Mouse (Mus musculus) liver, embryonic 15.5 days (tissue): ENCODE measurements around the gene Krtap9-5. TPM values are rescaled to one million over a fixed set of nuclear protein-coding genes. Genes with fewer than 3 reads are reported as not detected.

ENCODE experiments used
- ATAC-seq: fragments of 200-750 bp; cut with Nextera tagmentation; 2 replicates; pipeline ENCODE4 v1.8.0; 2017; ENCODE audit warnings: moderate number of reproducible peaks, mild to moderate bottlenecking, moderate library complexity; ENCODE audit not compliant: insufficient read depth
- H3K27ac ChIP-seq: fragments of 300-500 bp; sonication (generic); replicated peaks from 2 replicates; pipeline ENCODE4 v1.5.1; 2015; ENCODE audit warnings: mild to moderate bottlenecking, inconsistent platforms
- H3K27me3 ChIP-seq: fragments of 300-500 bp; sonication (generic); 2 replicates; pipeline ENCODE4 v1.6.1; 2015; ENCODE audit warnings: mild to moderate bottlenecking, inconsistent platforms
- H3K36me3 ChIP-seq: fragments of 300-500 bp; sonication (generic); replicated peaks from 2 replicates; pipeline ENCODE4 v1.6.1; 2015; ENCODE audit warnings: moderate library complexity, mild to moderate bottlenecking, inconsistent platforms
- H3K4me1 ChIP-seq: fragments of 300-500 bp; sonication (generic); replicated peaks from 2 replicates; pipeline ENCODE4 v1.6.1; 2015; ENCODE audit warnings: inconsistent platforms
- H3K4me2 ChIP-seq: fragments of 300-500 bp; sonication (generic); 2 replicates; pipeline ENCODE4 v1.6.1; 2015; ENCODE audit warnings: moderate library complexity, mild to moderate bottlenecking, inconsistent platforms
- H3K4me3 ChIP-seq: fragments of 300-500 bp; sonication (generic); replicated peaks from 2 replicates; pipeline ENCODE4 v1.5.1; 2015; ENCODE audit warnings: mild to moderate bottlenecking, inconsistent platforms
- H3K9ac ChIP-seq: fragments of 300-500 bp; sonication (generic); 2 replicates; pipeline ENCODE4 v1.6.1; 2015; ENCODE audit warnings: moderate library complexity, mild to moderate bottlenecking, inconsistent platforms
- H3K9me3 ChIP-seq: fragments of 300-500 bp; sonication (generic); replicated peaks from 2 replicates; pipeline ENCODE4 v1.6.1; 2016; ENCODE audit warnings: inconsistent platforms
- WGBS: fragments of 180-500 bp; shearing (Covaris S2); methylation state at CpG from one replicate; pipeline ENCODE4 v1.1.7; 2015; ENCODE audit warnings: mixed read lengths; ENCODE audit not compliant: insufficient replicate concordance; 5-methylcytosine and 5-hydroxymethylcytosine counted together
- polyA plus RNA-seq: library from polyadenylated mRNA; unstranded; fragments of >200 nt; fragmentation: Nextera tagmentation; extraction: Ambion mirVana; gene quantifications from 2 replicates; pipeline ENCODE4 v1.2.1, GENCODE M21; 2015

Krtap9-5 gene
- polyA plus RNA-seq: not detected in 2 replicates

DNA sequence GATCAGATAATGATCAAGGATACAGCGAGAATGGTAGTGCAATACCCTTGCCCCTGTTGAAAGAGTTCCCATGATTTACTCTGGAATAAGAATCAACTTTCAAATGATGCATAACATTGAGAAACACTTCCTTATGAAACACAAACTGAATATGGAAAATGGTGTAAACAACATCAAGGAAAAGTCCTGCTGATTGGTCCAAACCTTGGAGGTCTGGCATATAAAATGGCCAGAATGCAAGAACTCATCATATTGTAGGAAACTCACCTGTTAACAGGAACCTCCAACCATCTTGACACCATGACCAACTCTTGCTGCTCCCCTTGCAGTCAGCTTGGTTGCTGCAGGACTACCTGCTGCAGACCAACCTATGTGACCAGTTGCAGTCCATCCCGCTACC, at the start of gene Krtap9-5:
Krtap9-5 (plus strand) TSS at position 301 of the 400 bp plus-strand sequence.
- no peak within 1 kb of the TSS for H3K4me2 ChIP-seq
- no peak within 1 kb of the TSS for H3K9ac ChIP-seq
- H3K36me3 ChIP-seq: no peaks in the 10 kb centered on the region
- ATAC-seq: no peak
- no peak within 1 kb of the TSS for H3K27ac ChIP-seq
- WGBS: 53% methylated on average over 2 of the region's 2 CpGs
- H3K4me3 ChIP-seq: no peak within 1 kb of the TSS
- H3K4me1 ChIP-seq: no peaks in the 10 kb centered on the region
- no peaks in the 10 kb centered on the region for H3K9me3 ChIP-seq
- H3K27me3 ChIP-seq: no peaks in the 10 kb centered on the region

DNA sequence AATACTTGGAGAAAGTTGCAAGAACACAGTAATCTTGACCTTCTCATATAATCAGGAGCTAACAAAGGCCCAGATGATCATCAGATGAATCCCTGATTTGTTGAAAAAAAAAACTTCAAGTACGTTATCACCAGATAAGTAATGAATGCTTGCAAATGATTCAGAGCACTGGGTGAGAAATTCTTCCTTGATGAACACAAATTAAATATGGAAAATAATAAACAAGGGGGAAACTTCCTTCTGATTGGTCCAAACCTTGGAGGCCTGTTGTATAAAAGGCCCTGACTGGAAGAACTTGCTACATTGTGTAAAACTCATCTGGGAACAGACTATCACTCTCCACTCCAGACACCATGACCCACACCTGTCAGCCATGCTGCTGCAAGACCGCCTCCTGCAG, 40.7 kb upstream of the Krtap9-5 start, which contains the start of gene Krtap31-1:
Krtap31-1 (plus strand) TSS at position 301 of the 400 bp plus-strand sequence.
- H3K9ac ChIP-seq: no peak within 1 kb of the TSS
- H3K9me3 ChIP-seq: no peaks in the 10 kb centered on the region
- 57% methylated on average over 2 of the region's 2 CpGs for WGBS
- H3K4me2 ChIP-seq: no peak within 1 kb of the TSS
- no peaks in the 10 kb centered on the region for H3K4me1 ChIP-seq
- no peaks in the 10 kb centered on the region for H3K36me3 ChIP-seq
- H3K4me3 ChIP-seq: no peak within 1 kb of the TSS
- no peak within 1 kb of the TSS for H3K27ac ChIP-seq
- no peak for ATAC-seq
- no peaks in the 10 kb centered on the region for H3K27me3 ChIP-seq

DNA sequence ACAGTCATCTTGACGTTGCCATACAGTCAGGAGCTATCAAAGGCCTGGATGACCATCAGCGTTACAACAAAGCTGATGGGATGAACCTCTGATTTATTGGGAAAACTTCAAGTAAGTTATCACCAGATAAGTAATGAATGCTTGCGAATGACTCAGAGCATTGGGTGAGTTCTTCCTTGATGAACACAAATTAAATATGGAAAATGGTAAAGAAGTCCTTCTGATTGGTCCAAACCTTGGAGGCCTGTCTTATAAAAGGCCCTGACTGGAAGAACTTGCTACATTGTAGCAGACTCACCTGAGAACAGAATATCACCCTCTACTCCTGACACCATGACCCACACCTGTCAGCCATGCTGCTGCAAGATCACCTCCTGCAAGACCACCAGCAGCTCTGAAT, 33.8 kb upstream of the Krtap9-5 start, which contains the start of gene Gm11565:
Gm11565 (plus strand) TSS at position 301 of the 400 bp plus-strand sequence.
- Histone ChIP-seq H3K9ac (no peak within 1 kb of the TSS), H3K4me2 (no peak within 1 kb of the TSS), H3K4me3 (no peak within 1 kb of the TSS), H3K36me3 (no peaks in the 10 kb centered on the region), H3K4me1 (no peaks in the 10 kb centered on the region), H3K9me3 (no peaks in the 10 kb centered on the region), H3K27ac (no peak within 1 kb of the TSS), H3K27me3 (no peaks in the 10 kb centered on the region)
- no peak for ATAC-seq
- WGBS: 65% methylated on average over 3 of the region's 3 CpGs

DNA sequence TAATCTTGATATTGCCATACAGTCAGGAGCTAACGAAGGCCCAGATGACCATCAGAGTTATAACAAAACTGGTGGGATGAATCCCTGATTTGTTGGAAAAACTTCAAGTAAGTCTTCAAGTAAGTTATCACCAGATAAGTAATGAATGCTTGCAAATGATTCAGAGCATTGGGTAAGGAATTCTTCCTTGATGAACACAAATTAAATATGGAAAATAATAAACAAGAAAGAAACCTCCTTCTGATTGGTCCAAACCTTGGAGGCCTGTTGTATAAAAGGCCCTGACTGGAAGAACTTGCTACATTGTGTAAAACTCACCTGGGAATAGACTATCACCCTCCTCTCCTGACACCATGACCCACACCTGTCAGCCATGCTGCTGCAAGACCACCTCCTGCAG, 12.3 kb upstream of the Krtap9-5 start, which contains the start of gene Krtap31-2:
Krtap31-2 (plus strand) TSS at position 301 of the 400 bp plus-strand sequence.
- ATAC-seq: no peak
- Histone ChIP-seq H3K27ac (no peak within 1 kb of the TSS), H3K4me1 (no peaks in the 10 kb centered on the region), H3K4me3 (no peak within 1 kb of the TSS), H3K9me3 (no peaks in the 10 kb centered on the region), H3K36me3 (no peaks in the 10 kb centered on the region), H3K27me3 (no peaks in the 10 kb centered on the region), H3K4me2 (no peak within 1 kb of the TSS), H3K9ac (no peak within 1 kb of the TSS)
- 50% methylated on average over 1 of the region's 1 CpGs for WGBS

DNA sequence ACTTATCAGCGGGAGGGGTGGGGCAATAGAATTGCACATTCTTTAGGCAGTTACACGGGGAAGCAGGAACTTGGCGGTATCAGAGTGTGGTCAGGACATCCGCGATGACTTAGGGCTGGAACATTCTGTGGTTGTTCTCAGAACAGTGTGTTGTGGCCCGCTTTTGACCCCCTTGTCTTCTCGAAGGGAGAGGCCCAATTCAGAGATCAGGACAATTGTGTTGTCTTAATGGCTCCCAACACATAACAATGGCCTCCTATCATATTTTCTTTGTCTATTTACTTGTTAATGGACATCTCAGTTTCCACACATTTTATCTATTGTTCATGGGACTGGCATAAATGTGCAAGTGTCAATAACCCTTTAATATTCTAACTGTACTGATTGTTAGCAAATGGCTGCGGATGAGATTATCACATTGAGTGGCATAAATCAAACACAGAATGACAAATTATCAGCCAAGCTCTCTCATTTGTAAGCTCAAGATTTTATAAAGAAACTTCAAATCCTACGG, 10.5 kb upstream of the Krtap9-5 start:
- no peaks in the 10 kb centered on the region for H3K27me3 ChIP-seq
- H3K27ac ChIP-seq: no peak overlapping the region
- no peak overlapping the region for H3K4me3 ChIP-seq
- H3K9ac ChIP-seq: no peak overlapping the region
- H3K4me2 ChIP-seq: no peak overlapping the region
- no peaks in the 10 kb centered on the region for H3K36me3 ChIP-seq
- WGBS: 59% methylated on average over 9 of the region's 9 CpGs
- H3K9me3 ChIP-seq: no peaks in the 10 kb centered on the region
- H3K4me1 ChIP-seq: no peaks in the 10 kb centered on the region
- no peak for ATAC-seq

DNA sequence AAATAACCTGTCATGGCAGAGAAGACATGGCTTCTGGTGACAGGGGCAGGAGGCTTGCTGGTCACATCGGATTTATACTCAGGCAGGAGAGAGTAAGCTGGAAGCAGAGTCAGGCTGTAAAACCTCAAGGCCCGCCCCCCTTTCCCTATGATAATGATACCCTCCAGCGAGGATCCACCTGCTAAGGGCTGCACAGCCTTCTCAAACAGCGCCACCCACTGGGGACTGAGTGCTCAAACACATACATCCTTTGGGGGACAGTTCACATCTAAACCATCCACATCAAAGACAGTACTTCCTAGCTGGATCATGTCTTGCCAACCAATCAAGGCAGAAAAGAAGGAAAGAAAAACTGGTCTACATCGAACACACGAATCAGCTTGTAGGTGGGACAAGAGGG, 15.9 kb downstream of the Krtap9-5 start:
- 51% methylated on average over 6 of the region's 6 CpGs for WGBS
- no peaks in the 10 kb centered on the region for H3K4me1 ChIP-seq
- no peak for ATAC-seq

DNA sequence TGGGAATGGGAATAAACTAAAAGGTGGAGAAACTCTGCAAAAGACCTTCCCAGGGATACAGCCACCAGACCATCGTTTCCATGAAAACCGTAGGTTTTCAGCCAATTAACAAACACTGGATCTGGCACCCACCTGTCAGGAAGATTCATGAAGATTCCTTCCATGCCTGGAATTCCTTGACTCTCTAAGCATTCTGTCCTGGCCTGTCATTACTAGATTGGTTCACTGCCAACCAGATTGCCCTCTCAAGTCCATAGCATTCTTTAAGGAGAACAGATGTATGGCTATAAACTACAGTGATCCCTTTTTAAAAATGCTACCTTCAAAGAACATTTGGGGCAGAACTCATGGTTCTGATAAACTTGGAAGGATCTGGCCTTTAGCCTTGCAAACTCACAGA, 17.7 kb downstream of the Krtap9-5 start:
- H3K4me3 ChIP-seq: no peak overlapping the region
- H3K4me2 ChIP-seq: no peak overlapping the region
- H3K27ac ChIP-seq: no peak overlapping the region
- no peaks in the 10 kb centered on the region for H3K9me3 ChIP-seq
- no peaks in the 10 kb centered on the region for H3K36me3 ChIP-seq
- 28% methylated on average over 2 of the region's 2 CpGs for whole genome bisulfite sequencing
- no peaks in the 10 kb centered on the region for H3K27me3 ChIP-seq
- no peak overlapping the region for H3K9ac ChIP-seq
- ATAC-seq: no peak
- no peaks in the 10 kb centered on the region for H3K4me1 ChIP-seq

More for the DNA sequence above, 15.9 kb downstream of the Krtap9-5 start:
- Histone ChIP-seq H3K27me3 (no peaks in the 10 kb centered on the region), H3K36me3 (no peaks in the 10 kb centered on the region), H3K4me3 (no peak overlapping the region), H3K9ac (no peak overlapping the region), H3K9me3 (no peaks in the 10 kb centered on the region), H3K4me2 (no peak overlapping the region), H3K27ac (no peak overlapping the region)

DNA sequence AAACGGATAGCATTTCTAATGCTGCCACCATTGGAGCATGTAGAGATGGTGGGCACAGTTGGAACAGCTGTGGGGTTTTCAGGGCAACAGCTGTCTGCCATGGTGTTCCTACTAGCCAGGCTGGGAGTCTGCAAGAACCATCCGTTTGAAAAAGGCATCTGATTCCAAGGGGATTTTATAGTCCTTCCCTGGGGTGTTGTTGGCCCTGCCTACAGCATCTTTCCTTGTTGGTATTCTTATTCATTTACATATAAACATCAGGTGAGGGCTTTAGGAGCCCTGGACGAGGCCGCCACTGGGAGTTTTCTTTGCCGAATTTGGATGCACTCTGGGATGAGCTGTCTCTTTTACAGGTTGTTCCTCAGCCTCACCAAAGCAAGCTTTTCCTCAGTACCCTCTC, 30.7 kb downstream of the Krtap9-5 start, which contains the start of gene Krtap29-1:
Krtap29-1 (minus strand) TSS at position 101 of the 400 bp plus-strand sequence.
- ATAC-seq: no peak
- 62% methylated on average over 5 of the region's 5 CpGs for WGBS

DNA sequence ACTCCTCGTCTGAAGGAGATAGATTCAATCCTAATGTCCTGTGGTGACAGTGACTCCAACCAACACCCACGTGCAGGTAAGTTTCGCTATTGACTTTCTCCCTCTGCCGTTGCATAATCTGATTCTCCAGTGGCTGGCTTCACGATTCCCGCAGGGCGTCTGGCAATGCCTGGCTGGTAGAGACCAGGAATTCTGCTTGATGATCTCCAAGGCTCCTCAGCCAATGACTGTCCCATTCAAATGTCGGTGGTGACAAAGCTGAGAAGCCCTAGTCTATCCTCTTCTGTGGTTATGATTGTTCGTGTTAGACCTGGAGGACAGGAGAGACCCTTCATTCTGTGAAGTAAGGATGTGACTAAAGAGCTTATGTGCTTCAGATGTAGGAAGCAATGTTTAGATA, 34.5 kb downstream of the Krtap9-5 start:
- Histone ChIP-seq H3K36me3 (no peaks in the 10 kb centered on the region), H3K27me3 (no peaks in the 10 kb centered on the region), H3K4me2 (no peak overlapping the region), H3K9me3 (no peaks in the 10 kb centered on the region), H3K4me3 (no peak overlapping the region), H3K9ac (no peak overlapping the region), H3K4me1 (no peaks in the 10 kb centered on the region), H3K27ac (no peak overlapping the region)
- 67% methylated on average over 9 of the region's 9 CpGs for WGBS
- ATAC-seq: no peak

More for the DNA sequence above, 30.7 kb downstream of the Krtap9-5 start, which contains the start of gene Krtap29-1:
- no peak within 1 kb of the TSS for H3K9ac ChIP-seq
- no peak within 1 kb of the TSS for H3K4me3 ChIP-seq
- H3K27me3 ChIP-seq: no peaks in the 10 kb centered on the region
- no peaks in the 10 kb centered on the region for H3K36me3 ChIP-seq
- no peak within 1 kb of the TSS for H3K27ac ChIP-seq
- no peaks in the 10 kb centered on the region for H3K9me3 ChIP-seq
- H3K4me2 ChIP-seq: no peak within 1 kb of the TSS
- H3K4me1 ChIP-seq: no peaks in the 10 kb centered on the region

DNA sequence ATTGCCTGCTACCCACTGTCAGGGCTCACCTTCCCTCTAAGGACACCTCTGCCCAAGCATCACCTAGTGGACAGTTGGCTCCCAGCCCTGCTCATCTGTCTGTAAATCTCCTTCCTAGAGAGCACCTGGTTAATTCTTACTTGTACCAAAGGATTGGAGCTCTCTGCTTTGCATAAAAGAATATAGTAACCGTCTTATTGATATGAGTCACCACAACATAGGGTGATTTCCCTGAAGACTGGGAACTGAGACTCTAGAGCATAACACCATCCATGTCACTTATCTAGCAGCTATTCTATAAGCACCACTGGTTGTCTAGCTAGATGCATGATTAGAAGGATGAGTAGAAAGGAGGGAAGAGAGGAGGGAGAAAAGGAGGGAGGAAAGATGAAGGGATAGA, 35.2 kb downstream of the Krtap9-5 start:
- no peaks in the 10 kb centered on the region for H3K36me3 ChIP-seq
- no peak overlapping the region for H3K27ac ChIP-seq
- no peak for ATAC-seq
- WGBS: 60% methylated on average over 1 of the region's 1 CpGs
- H3K4me3 ChIP-seq: no peak overlapping the region
- H3K4me2 ChIP-seq: no peak overlapping the region
- no peaks in the 10 kb centered on the region for H3K4me1 ChIP-seq
- H3K9ac ChIP-seq: no peak overlapping the region
- H3K9me3 ChIP-seq: no peaks in the 10 kb centered on the region
- H3K27me3 ChIP-seq: no peaks in the 10 kb centered on the region

DNA sequence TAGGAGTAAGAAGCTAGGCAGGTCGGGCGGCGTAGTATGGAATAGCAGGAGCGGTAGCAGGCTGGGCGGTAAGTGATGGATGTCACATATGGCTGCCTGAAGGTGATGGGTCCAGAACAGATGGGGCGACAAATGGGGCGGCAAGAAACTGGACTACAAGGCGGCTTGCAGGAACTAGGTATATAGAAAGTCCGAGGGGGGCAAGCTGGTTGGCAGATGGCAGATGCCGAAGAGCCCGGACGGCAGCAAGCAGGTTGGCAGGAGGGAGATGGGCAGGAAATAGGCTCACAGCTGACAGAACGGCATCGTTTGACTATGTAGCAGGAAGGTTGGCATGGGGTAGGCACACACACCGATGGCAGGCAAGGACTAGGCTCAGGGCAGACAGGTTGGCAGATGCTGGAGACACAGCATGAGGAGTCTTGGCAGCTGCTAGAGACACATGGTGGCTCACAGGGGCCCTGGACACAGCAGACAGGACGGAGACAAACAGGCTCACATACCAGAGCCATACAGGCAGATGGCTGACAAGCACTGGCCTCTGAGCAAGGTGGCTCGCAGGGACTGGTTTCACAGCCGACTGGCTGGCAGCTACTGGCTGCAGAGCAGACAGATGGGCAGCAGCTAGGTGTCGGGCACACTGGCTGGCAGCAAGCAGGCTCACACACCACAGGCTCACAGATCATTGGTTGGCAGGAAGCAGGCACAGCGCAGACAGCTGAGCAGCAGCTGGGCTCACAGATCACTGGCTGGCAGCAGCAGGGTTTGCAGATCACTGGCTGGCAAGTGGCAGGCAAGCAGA, 37.2 kb downstream of the Krtap9-5 start:
- ATAC-seq: no peak
- H3K4me2 ChIP-seq: no peak overlapping the region
- no peaks in the 10 kb centered on the region for H3K36me3 ChIP-seq
- no peaks in the 10 kb centered on the region for H3K9me3 ChIP-seq
- no peaks in the 10 kb centered on the region for H3K4me1 ChIP-seq
- 74% methylated on average over 20 of the region's 20 CpGs for WGBS
- no peak overlapping the region for H3K9ac ChIP-seq
- H3K4me3 ChIP-seq: no peak overlapping the region
- H3K27ac ChIP-seq: no peak overlapping the region
- no peaks in the 10 kb centered on the region for H3K27me3 ChIP-seq
